Mouse (Mus musculus) cerebellum, adult 8-10 months (tissue): Measurements from ENCODE around the gene Sipa1l1.
"Not testable (repeated sequence)": the region's sequence is repeated elsewhere in the genome, so short reads cannot be mapped to it uniquely, and the experiment has no call there.

Experiments
- DNase-seq: peaks from one replicate; pipeline ENCODE4 v3.0.0; 2022

Sipa1l1 gene

GRCm38 (mm10) chr12:82178636-82179035 lies 9.5 kb downstream of the Sipa1l1 start:
- DNase-seq = no peak

GRCm38 (mm10) chr12:82179626-82180025 lies 10.5 kb downstream of the Sipa1l1 start:
- no peak for DNase-seq

- not testable (repeated sequence) for DNase-seq
These were observed 17.0 kb downstream of the Sipa1l1 start for GRCm38 (mm10) chr12:82186156-82186555.

GRCm38 (mm10) chr12:82186740-82187139 lies 17.6 kb downstream of the Sipa1l1 start:
- DNase-seq = no peak

- no peak for DNase-seq
These were observed 18.2 kb downstream of the Sipa1l1 start for GRCm38 (mm10) chr12:82187178-82187839.

GRCm38 (mm10) chr12:82188321-82189075 lies 19.4 kb downstream of the Sipa1l1 start:
- DNase-seq = no peak

- DNase-seq = no peak
These were observed 20.1 kb downstream of the Sipa1l1 start for GRCm38 (mm10) chr12:82189076-82189675.

GRCm38 (mm10) chr12:82189715-82190581 lies 20.8 kb downstream of the Sipa1l1 start:
- DNase-seq = no peak

- DNase-seq = no peak
These were observed 21.5 kb downstream of the Sipa1l1 start for GRCm38 (mm10) chr12:82190582-82190965.

GRCm38 (mm10) chr12:82191686-82192085 lies 22.6 kb downstream of the Sipa1l1 start:
- DNase-seq = no peak

GRCm38 (mm10) chr12:82192641-82193054 lies 23.5 kb downstream of the Sipa1l1 start:
- no peak for DNase-seq

- no peak for DNase-seq
These were observed 24.4 kb downstream of the Sipa1l1 start for GRCm38 (mm10) chr12:82193476-82193875.

- no peak for DNase-seq
These were observed 25.8 kb downstream of the Sipa1l1 start for GRCm38 (mm10) chr12:82194919-82195318.

GRCm38 (mm10) chr12:82196213-82196612 lies 27.1 kb downstream of the Sipa1l1 start:
- no peak for DNase-seq

- DNase-seq = no peak
These were observed 27.6 kb downstream of the Sipa1l1 start for GRCm38 (mm10) chr12:82196615-82197146.

GRCm38 (mm10) chr12:82197207-82197606 lies 28.1 kb downstream of the Sipa1l1 start:
- no peak for DNase-seq

- no peak for DNase-seq
These were observed 30.2 kb downstream of the Sipa1l1 start for GRCm38 (mm10) chr12:82199286-82199685.

- DNase-seq = peak; percentile 13
These were observed 35.0 kb downstream of the Sipa1l1 start for GRCm38 (mm10) chr12:82204106-82204505.

GRCm38 (mm10) chr12:82206857-82207647 lies 37.9 kb downstream of the Sipa1l1 start:
- no peak for DNase-seq

GRCm38 (mm10) chr12:82208046-82208445 lies 38.9 kb downstream of the Sipa1l1 start:
- no peak for DNase-seq

GRCm38 (mm10) chr12:82208611-82209010 lies 39.5 kb downstream of the Sipa1l1 start:
- DNase-seq = no peak

GRCm38 (mm10) chr12:82209753-82210152 lies 40.6 kb downstream of the Sipa1l1 start:
- no peak for DNase-seq
